Mouse (Mus musculus): ENCODE data around the gene Nup210.

DNA sequence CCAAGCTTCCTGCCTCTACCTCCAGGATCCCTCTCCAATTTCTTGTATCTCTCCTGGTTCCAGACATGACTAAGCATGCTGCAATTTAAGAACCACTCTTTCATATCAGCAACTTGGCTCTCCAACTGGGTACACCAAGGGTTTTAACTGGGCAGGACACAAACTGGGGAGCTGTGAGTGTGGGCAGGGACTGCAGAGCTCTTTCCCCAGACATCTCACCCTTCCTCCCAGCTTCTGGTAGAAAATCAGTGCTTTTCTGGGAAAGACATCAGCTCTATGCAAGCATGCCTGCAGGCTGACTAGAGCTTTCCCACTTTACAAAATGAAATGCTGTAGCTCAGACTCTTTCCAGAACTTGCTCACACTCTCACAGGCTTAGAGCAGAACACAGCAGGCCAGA lies 60.3 kb downstream of the Nup210 start:
- no peak for TF ChIP-seq POLR2A (IDR thresholded peaks at IDR 0.05; ENCODE audit: low read depth, low read length)
- no peak for TF ChIP-seq CTCF (IDR thresholded peaks at IDR 0.05; ENCODE audit: borderline replicate concordance, insufficient read depth, low read length)
